Mouse (Mus musculus): ENCODE results near the gene Pex11b. TPM values are rescaled to one million over a fixed set of nuclear protein-coding genes. Genes with fewer than 3 reads are reported as not detected.
A peak's percentile ranks its signal among the peaks of the same experiment; 100 is the strongest.

Pex11b gene
- 57.6 and 57.7 TPM in 2 replicates for polyA plus RNA-seq (2012; rRNA removed)

- no peak for TF ChIP-seq POLR2A (IDR thresholded peaks at IDR 0.05; ENCODE audit: low read depth, low read length)
- TF ChIP-seq CTCF (conservative IDR thresholded peaks at IDR 0.05; ENCODE audit: insufficient read depth, insufficient read length, low read depth, low read length), result 0 out of 2 replicates have a peak, but pooled peaks have one; percentile 14
- no peaks in the 10 kb centered on the region for H3K36me3 ChIP-seq (ENCODE audit: control insufficient read depth, insufficient read depth, low read length)
Observed at GRCm38 (mm10) chr3:96634928-96635879, at the start of gene Pex11b, which contains the start of gene Gm42957. TSS of gene Pex11b (plus strand) at chr3:96635376. TSS of gene Gm42957 (plus strand) at chr3:96635474.

GRCm38 (mm10) chr3:96590657-96591056 lies 44.5 kb upstream of the Pex11b start:
- no peak for TF ChIP-seq CTCF (conservative IDR thresholded peaks at IDR 0.05; ENCODE audit: insufficient read depth, insufficient read length, low read depth, low read length)
- Histone ChIP-seq H3K36me3 (ENCODE audit: control insufficient read depth, insufficient read depth, low read length) (no peaks in the 10 kb centered on the region), H3K4me1 (ENCODE audit: control insufficient read depth, insufficient read depth, low read length) (0 out of 2 replicates have a peak, but pooled peaks cover 2% of the 10 kb centered on the region), H3K27ac (ENCODE audit: insufficient read depth, low read depth, low read length) (no peak overlapping the region), H3K4me3 (ENCODE audit: insufficient read depth, low read depth, low read length) (no peak overlapping the region), H3K27me3 (replicated peaks; ENCODE audit: control insufficient read depth, insufficient read depth, low read length) (no peaks in the 10 kb centered on the region)
- WGBS, result 89% methylated on average over 4 of the region's 4 CpGs
- no peak for DNase-seq

More at GRCm38 (mm10) chr3:96634928-96635879, at the start of gene Pex11b, which contains the start of gene Gm42957:
- Histone ChIP-seq H3K27me3 (replicated peaks; ENCODE audit: control insufficient read depth, insufficient read depth, low read length) (no peaks in the 10 kb centered on the region; the same call in 1 of the 2 replicates), H3K27ac (ENCODE audit: insufficient read depth, low read depth, low read length) (peak within 1 kb of the TSS; percentile 48), H3K4me3 (ENCODE audit: insufficient read depth, low read depth, low read length) (peak within 1 kb of the TSS; percentile 75), H3K4me1 (ENCODE audit: control insufficient read depth, insufficient read depth, low read length) (peaks cover 13% of the 10 kb centered on the region)
- WGBS, result 2% methylated on average over 60 of the region's 60 CpGs
- peak; percentile 95 for DNase-seq

GRCm38 (mm10) chr3:96593374-96593773 lies 41.8 kb upstream of the Pex11b start:
- WGBS, result 2% methylated on average over 10 of the region's 10 CpGs
- 0 out of 2 replicates have a peak, but pooled peaks cover 2% of the 10 kb centered on the region for H3K4me1 ChIP-seq (ENCODE audit: control insufficient read depth, insufficient read depth, low read length)
- peak overlapping the region; percentile 91 for H3K4me3 ChIP-seq (ENCODE audit: insufficient read depth, low read depth, low read length)
- H3K27me3 ChIP-seq (replicated peaks; ENCODE audit: control insufficient read depth, insufficient read depth, low read length), result 0 out of 2 replicates have a peak, but pooled peaks cover 1% of the 10 kb centered on the region
- TF ChIP-seq POLR2A (IDR thresholded peaks at IDR 0.05; ENCODE audit: low read depth, low read length) (no peak), CTCF (conservative IDR thresholded peaks at IDR 0.05; ENCODE audit: insufficient read depth, insufficient read length, low read depth, low read length) (no peak)
- peak overlapping the region; percentile 87 for H3K27ac ChIP-seq (ENCODE audit: insufficient read depth, low read depth, low read length)
- no peaks in the 10 kb centered on the region for H3K36me3 ChIP-seq (ENCODE audit: control insufficient read depth, insufficient read depth, low read length)
- DNase-seq, result peak; percentile 64

- Histone ChIP-seq H3K4me3 (ENCODE audit: insufficient read depth, low read depth, low read length) (peak within 1 kb of the TSS; percentile 91), H3K27ac (ENCODE audit: insufficient read depth, low read depth, low read length) (peak within 1 kb of the TSS; percentile 87), H3K27me3 (replicated peaks; ENCODE audit: control insufficient read depth, insufficient read depth, low read length) (0 out of 2 replicates have a peak, but pooled peaks cover 1% of the 10 kb centered on the region), H3K36me3 (ENCODE audit: control insufficient read depth, insufficient read depth, low read length) (no peaks in the 10 kb centered on the region), H3K4me1 (ENCODE audit: control insufficient read depth, insufficient read depth, low read length) (0 out of 2 replicates have a peak, but pooled peaks cover 2% of the 10 kb centered on the region)
- DNase-seq, result peak; percentile 97
- WGBS, result under 1% methylated on average over 38 of the region's 38 CpGs
- TF ChIP-seq CTCF (conservative IDR thresholded peaks at IDR 0.05; ENCODE audit: insufficient read depth, insufficient read length, low read depth, low read length) (peak; percentile 27; the same call in 1 of the 2 replicates), POLR2A (IDR thresholded peaks at IDR 0.05; ENCODE audit: low read depth, low read length) (peak; percentile 9)
Observed at GRCm38 (mm10) chr3:96593790-96594560, 41.2 kb upstream of the Pex11b start, which contains the start of gene Polr3gl. TSS of gene Polr3gl (minus strand) at chr3:96594181.

GRCm38 (mm10) chr3:96594851-96595250 lies 40.3 kb upstream of the Pex11b start:
- TF ChIP-seq POLR2A (IDR thresholded peaks at IDR 0.05; ENCODE audit: low read depth, low read length) (no peak), CTCF (conservative IDR thresholded peaks at IDR 0.05; ENCODE audit: insufficient read depth, insufficient read length, low read depth, low read length) (no peak)
- no peaks in the 10 kb centered on the region for H3K36me3 ChIP-seq (ENCODE audit: control insufficient read depth, insufficient read depth, low read length)
- H3K27me3 ChIP-seq (replicated peaks; ENCODE audit: control insufficient read depth, insufficient read depth, low read length), result 0 out of 2 replicates have a peak, but pooled peaks cover 1% of the 10 kb centered on the region
- no peak for DNase-seq
- no peak overlapping the region for H3K27ac ChIP-seq (ENCODE audit: insufficient read depth, low read depth, low read length)
- no peak overlapping the region for H3K4me3 ChIP-seq (ENCODE audit: insufficient read depth, low read depth, low read length)
- H3K4me1 ChIP-seq (ENCODE audit: control insufficient read depth, insufficient read depth, low read length), result 0 out of 2 replicates have a peak, but pooled peaks cover 2% of the 10 kb centered on the region
- WGBS, result 90% methylated on average over 5 of the region's 5 CpGs

- no peak overlapping the region for H3K4me3 ChIP-seq (ENCODE audit: insufficient read depth, low read depth, low read length)
- H3K36me3 ChIP-seq (ENCODE audit: control insufficient read depth, insufficient read depth, low read length), result no peaks in the 10 kb centered on the region
- TF ChIP-seq POLR2A (IDR thresholded peaks at IDR 0.05; ENCODE audit: low read depth, low read length), result no peak
- no peak for TF ChIP-seq CTCF (conservative IDR thresholded peaks at IDR 0.05; ENCODE audit: insufficient read depth, insufficient read length, low read depth, low read length)
- 0 out of 2 replicates have a peak, but pooled peaks cover 1% of the 10 kb centered on the region for H3K27me3 ChIP-seq (replicated peaks; ENCODE audit: control insufficient read depth, insufficient read depth, low read length)
- 39% methylated on average over 6 of the region's 6 CpGs for WGBS
- 0 out of 2 replicates have a peak, but pooled peaks cover 2% of the 10 kb centered on the region for H3K4me1 ChIP-seq (ENCODE audit: control insufficient read depth, insufficient read depth, low read length)
- DNase-seq, result no peak
- no peak overlapping the region for H3K27ac ChIP-seq (ENCODE audit: insufficient read depth, low read depth, low read length)
Observed at GRCm38 (mm10) chr3:96595661-96596060, 39.5 kb upstream of the Pex11b start.

All from kidney, adult 2 months (tissue).